Mouse (Mus musculus) spleen, embryonic (tissue): ENCODE data around the gene Hspb11.

ENCODE experiments used
- CTCF ChIA-PET: fragments of 350-600 bp; sonication (Branson Sonifier 250); formaldehyde crosslinking; loops from one replicate; lab custom pipeline; 2022; lab: Charles Lee

The Hspb11 gene

DNA sequence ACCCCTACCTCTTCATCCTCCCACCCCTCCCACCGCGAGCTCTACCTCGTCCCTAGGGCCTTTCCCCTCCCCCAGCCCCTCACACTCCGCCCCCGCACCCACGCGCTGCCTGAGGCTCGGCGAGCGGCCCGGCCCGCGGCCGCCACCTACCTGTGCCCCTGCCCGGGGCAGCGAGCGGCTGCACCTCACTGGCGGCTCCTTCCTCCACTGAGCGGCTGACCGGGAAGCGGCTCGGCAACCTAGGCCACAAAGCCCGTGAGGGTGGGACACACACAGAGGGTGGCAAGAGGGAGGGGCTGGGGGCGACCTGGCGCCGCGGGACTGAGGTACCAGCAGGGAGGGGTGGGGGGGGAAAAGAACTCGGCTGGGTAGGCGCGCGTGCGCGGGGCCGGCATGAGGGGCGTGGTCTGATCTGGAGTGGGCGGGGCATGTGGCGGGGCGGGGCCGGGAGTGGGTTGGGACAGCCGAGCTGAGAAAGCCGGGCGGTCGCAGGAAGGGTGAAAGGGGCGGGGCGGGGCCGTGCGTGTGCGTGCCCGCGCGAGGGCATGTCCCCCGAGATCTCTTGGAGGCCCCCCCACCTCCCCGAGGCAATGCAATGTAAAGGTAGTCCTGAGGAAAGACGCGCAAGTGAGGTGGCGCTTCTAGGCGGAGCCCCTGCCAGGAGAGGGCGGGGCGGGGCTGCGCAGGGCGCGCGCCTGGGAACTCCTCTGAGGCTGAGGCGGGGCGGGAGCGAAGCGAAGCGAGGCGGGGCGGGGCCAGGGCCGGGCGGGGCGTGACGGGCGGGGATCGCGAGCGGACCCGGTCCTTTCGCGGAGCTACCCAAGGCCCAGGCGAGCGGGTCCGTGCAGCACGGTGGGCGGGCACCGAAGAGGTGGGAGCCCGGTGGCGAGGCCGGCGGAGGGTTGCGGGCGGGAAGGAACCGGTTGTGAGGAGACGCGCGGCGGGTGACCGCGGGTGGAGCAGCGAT lies at the start of gene Hspb11, which contains the start of gene Lrrc42:
Hspb11 (plus strand) TSS at position 469 of the 967 bp plus-strand sequence.
Lrrc42 (minus strand) TSS at position 408 of the 967 bp plus-strand sequence.
- CTCF ChIA-PET: interaction anchor here (0.7 kb wide), 1 partner anchor 1808 kb away, joined by 5 read pairs; no protein-coding TSS in a partner anchor

- CTCF ChIA-PET: no interaction called here
These were observed 46.4 kb upstream of the Hspb11 start for GRCm38 (mm10) chr4:107207016-107207415.

DNA sequence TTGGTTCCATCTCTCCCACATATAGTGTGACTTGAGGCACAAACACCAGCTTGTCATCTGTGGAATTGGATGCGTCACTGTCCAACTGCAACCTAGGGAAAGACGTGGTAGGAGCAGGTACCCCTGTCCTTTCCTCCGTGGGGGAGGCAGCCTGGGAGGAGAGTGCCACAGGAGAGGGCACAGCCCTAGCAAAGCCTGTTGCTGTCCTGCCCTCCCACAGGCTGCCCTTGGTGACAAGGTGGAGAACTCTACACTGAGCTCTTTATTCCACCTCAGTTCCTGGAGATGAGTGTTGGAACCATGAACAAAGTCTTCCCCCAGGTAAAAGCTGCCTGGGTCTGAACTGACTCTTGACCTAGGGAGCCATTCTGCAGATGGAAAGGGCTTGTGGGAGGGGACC lies 44.5 kb upstream of the Hspb11 start, which contains the start of gene Ldlrad1:
Ldlrad1 (plus strand) TSS at position 301 of the 400 bp plus-strand sequence.
- CTCF ChIA-PET: interaction anchor here (0.6 kb wide), 1 partner anchor 16 kb away, joined by 3 read pairs; no protein-coding TSS in a partner anchor

DNA sequence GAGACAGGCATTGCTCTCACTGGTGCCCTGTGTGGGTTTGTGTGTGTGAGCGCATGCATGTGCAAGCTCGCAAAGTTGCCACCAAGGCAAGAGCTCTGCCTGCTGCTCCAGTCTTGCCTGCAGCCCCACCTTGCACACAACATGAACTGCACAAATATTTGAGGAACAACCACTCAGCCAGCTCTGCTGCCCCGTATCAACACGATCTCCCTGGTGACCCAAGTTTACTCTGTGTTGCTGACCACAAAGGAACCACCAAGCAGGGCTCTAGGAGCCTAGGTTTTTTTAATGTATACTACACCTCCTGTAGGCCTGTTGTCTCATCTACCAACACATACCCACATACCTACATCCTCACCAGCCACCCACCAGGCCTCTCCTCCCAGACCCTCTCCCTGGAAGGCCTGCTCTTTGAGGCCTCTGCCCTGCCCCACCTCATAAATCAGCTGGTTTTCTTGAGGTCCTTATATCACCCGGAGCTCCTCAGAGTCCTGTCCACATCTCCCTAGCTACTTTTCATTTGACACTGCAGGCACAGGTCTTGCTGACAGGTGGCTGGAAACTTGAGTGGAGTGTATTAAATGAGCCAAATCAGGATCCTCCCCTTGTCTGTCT lies 42.8 kb upstream of the Hspb11 start:
- CTCF ChIA-PET: no interaction called here

GRCm38 (mm10) chr4:107211465-107211864 lies 41.9 kb upstream of the Hspb11 start:
- CTCF ChIA-PET: no interaction called here

DNA sequence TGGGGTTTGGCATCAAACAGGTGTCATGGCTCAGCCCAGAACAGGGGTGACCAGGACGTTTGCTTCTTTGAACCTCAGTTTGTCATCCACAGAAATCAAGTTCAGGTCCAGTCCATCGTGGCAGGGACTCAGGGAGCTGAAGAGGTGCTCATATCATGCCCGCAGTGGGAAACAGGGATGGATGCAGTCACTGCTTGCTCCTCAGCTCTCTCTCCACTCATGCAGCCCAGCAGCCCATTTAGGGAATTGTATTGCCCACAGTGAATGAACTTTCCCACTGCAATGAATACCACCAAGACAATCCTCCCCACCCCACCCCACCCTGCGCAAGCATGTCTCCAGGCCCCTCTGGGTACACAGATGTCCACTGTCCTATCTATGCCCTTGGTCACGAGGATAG lies 41.5 kb upstream of the Hspb11 start:
- CTCF ChIA-PET: no interaction called here

DNA sequence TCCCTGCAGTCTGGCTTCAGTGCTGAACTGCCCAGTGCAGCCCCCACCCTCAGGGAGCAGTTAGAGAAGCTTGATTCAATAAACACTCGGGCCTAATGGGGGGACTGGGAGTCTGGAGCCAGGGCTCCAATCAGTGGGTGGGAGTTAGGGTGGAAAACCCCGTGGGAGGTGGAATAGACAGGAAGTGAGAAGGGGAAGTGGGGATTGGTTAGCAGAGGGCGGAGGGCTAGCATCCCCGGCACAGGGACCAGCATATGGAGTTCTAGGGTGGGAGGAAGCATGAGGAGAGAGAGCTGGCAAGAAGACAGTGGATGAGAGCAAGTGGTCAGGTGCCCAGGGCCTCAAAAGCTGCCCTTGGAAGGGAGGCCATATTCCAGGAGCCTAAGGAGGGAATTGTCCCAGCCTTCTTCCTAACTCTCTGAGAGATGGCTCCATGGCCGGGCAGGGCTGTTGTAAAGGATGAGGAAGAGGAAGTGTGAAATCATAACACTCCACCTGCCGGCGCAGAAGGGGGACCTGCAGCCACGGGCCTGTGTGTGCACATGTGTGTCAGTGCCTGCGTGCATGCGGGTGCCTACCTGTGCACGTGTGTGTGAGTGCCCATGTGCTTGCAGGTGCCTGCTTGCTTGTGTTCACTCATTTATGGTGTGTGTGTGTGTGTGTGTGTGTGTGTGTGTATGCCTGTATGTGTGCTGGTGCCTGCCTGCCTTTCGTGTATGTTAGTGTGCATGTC lies 39.9 kb upstream of the Hspb11 start:
- CTCF ChIA-PET: no interaction called here

DNA sequence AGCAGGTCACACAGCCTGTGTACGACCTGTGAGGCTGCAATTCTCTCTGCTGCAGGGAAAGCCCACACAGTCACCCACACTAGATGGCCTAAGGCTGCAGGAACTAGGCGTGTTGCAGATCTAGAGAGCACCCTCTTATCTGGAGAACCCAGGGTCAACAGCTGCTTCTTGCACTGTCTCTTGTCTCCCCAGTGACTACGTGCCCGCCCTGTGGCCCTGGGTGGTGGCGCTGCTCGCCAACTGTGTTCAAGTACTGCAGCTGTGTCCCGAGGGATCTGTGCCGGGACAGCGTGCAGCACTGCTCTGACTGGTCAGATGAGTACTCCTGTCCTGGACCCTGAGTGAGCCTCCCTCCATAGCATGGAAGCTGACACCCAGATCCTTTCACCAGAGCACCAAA lies 35.8 kb upstream of the Hspb11 start:
- CTCF ChIA-PET: no interaction called here

- CTCF ChIA-PET: no interaction called here
These were observed 31.9 kb upstream of the Hspb11 start for GRCm38 (mm10) chr4:107221524-107221923.

- CTCF ChIA-PET: interaction anchor here (0.7 kb wide), 1 partner anchor 1815 kb away, joined by 3 read pairs; no protein-coding TSS in a partner anchor
These were observed 29.9 kb upstream of the Hspb11 start for GRCm38 (mm10) chr4:107223225-107224204.

DNA sequence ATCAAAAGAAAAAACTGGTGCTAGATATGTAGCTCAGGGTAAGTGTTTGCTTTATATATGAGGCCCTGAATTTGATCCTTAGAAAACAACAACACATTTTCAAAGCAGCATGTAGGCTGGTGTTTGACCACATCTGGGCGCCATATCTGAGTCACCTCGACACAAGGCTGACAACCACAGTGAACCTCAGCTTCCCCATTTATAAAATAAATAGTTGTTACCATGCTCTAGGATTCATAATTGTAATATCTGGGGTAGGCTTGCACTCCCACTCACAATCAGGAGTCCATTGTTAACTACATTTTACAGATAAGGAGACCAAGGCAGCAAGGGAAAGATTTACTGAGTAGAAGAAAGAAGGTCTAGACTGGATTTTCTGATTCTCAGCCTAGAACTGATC lies 27.1 kb upstream of the Hspb11 start:
- CTCF ChIA-PET: no interaction called here

- CTCF ChIA-PET: interaction anchor here (0.7 kb wide), 1 partner anchor 1715 kb away, joined by 4 read pairs; no protein-coding TSS in a partner anchor
These were observed 21.2 kb upstream of the Hspb11 start for GRCm38 (mm10) chr4:107232219-107232618.

- CTCF ChIA-PET: no interaction called here
These were observed 15.1 kb upstream of the Hspb11 start for GRCm38 (mm10) chr4:107238253-107238652.

- CTCF ChIA-PET: no interaction called here
These were observed 13.2 kb upstream of the Hspb11 start for GRCm38 (mm10) chr4:107240196-107240595.

GRCm38 (mm10) chr4:107243365-107244333 lies 9.7 kb upstream of the Hspb11 start:
- CTCF ChIA-PET: interaction anchor here (0.7 kb wide), 1 partner anchor 296 kb away, joined by 3 read pairs; no protein-coding TSS in a partner anchor

DNA sequence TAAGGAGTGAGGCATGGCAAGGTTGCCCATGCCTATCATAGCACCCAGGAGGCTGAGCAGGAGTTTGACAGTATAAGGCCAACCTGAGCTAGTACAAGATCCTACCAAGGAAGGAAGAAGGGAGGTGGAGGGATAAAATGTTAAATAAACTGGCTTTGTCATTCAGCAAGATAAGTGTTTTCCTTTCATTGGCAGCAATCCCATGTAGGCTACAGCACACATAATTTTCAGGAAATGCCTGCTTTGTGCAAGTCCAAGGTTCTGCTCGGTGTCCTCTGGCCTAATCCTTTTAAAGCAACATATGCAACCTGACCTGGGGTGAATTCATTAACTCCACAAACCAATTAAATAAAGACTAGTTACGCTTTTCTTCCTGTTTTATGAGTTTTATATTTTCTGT lies 8.0 kb upstream of the Hspb11 start:
- CTCF ChIA-PET: no interaction called here

DNA sequence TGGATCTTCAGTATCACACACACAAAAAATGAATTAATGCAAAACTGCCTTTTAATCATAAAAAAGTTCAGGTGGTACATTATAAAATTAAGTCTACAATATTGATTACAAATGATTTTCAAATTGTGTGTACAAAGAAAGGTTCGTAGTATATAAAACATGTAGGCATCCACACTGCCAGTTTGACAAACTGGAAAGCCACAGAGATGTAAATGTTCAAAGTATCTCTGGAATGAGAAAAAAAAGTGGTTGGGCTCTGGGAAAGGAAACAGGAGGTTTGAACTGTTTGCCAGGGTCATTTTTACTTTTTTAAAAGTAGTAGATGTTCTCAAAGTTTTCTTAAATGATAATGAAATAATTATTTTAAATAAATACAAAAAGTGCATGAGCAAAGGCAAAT lies 7.4 kb upstream of the Hspb11 start:
- CTCF ChIA-PET: no interaction called here

GRCm38 (mm10) chr4:107247110-107247509 lies 6.3 kb upstream of the Hspb11 start:
- CTCF ChIA-PET: no interaction called here

DNA sequence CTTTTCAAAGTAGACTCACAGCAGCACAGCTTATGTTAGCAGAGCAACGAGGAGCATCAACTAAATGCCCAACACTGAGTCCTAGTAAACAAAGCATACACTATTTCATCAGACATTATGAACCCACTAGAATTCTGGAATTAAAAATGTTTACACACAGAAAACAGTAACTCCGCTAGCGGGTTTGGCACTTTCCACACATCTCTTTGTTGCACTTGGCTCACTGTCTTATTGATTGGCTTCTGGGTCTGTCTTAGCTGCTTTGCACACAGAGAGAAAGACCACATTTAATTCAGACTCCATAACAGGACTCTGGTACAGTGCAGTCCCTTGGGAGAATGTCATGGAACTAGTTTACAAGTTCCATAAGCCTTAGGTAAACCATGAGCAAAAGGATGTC lies 5.3 kb upstream of the Hspb11 start:
- CTCF ChIA-PET: no interaction called here
